Mouse (Mus musculus) heart, postnatal 0 days (tissue): Measurements from ENCODE around the gene Mgat4a.

Experiments used
- CTCF ChIP-seq: IDR thresholded peaks from 2 replicates; pipeline ENCODE4 v1.5.1; 2016; ENCODE audit warnings: antibody characterized with exemption, control low read depth, low read depth
- EP300 ChIP-seq: IDR thresholded peaks from 2 replicates; pipeline ENCODE4 v1.6.1; 2016; ENCODE audit warnings: antibody characterized with exemption, low read depth

GRCm38 (mm10) chr1:37477928-37478327 is 62.9 kb downstream of the Mgat4a start:
- TF ChIP-seq CTCF (no peak), EP300 (no peak)
